Mouse (Mus musculus) kidney, postnatal 4 days (tissue): ENCODE measurements around the gene Pafah2.

Experiments used
- DNase-seq, 2 experiments: peaks; one replicate each; pipeline ENCODE4 v3.0.0; 2021; ENCODE audit warnings: mixed read lengths in 2 of 2

Pafah2 gene

GRCm38 (mm10) chr4:134395977-134396825, at the start of gene Pafah2:
Gene Pafah2 (plus strand): TSS chr4:134396320.
- peak; percentile 91 to 94 for DNase-seq

- DNase-seq, result peak in 1 of 2 experiments; percentile 45
Measured at GRCm38 (mm10) chr4:134348078-134348477, 48.0 kb upstream of the Pafah2 start.

DNA sequence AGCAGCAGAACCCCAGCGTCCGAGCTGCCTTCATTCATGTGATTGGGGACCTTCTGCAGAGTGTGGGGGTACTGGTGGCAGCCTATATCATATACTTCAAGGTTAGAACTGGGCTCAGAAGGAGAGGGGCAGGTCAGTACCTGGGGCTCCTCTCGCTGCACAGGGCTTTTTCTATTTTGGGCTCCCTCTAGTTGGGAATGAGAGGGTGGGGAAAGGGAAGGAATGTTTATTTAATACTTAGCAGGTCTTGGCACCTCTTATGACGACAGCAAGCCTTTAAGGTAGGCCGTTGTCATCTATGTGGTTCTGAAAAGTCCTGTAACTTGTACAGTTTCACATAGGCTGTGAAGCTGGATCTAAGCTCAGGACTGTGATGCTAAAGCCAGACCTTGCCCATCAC, 47.6 kb upstream of the Pafah2 start:
- DNase-seq, result no peak

- no peak for DNase-seq
Measured at GRCm38 (mm10) chr4:134349829-134350228, 46.3 kb upstream of the Pafah2 start.

- peak in 1 of 2 experiments; percentile 38 for DNase-seq
Measured at GRCm38 (mm10) chr4:134350641-134351040, 45.5 kb upstream of the Pafah2 start.

- peak in 1 of 2 experiments; percentile 51 for DNase-seq
Measured at GRCm38 (mm10) chr4:134351329-134352260, 44.5 kb upstream of the Pafah2 start.

DNA sequence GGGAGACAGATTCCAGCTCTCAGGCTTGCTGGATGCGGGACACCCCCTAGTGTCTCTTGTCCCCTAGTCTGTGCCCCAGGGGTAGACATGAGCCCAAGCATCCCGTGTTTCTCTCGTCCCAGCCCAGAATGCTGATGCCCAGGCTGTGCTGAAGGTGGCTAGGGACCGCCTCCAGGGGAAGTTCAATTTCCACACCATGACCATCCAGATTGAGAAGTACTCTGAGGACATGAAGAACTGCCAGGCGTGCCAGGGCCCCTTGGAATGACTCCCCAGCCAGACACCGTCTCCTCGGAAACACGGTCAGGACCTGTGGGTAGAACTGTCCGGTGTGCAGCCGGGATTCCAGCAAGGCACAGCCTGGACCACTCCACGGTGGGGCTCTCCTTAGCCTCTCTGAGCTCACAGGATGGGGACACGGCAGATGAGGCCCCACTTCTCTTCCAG, 43.8 kb upstream of the Pafah2 start:
- no peak for DNase-seq

DNA sequence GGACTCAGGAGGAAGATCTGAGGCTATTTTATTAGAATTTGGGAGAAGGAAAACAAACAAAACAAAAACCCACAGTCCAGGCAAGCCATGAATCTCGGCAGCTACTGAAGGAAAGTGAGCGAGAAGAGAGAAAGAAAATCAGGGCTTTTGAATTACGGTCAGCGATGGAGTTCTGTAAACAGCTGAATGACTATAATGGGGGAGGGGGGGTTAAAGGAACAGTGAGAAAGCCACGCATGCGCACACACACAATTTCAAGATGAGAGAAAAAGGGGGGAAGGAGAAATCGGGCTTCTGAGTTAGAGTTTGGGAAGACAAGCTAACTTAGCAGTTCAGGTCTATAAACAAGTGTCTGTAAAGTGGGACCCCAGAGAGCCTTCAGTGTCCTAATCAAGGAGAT, 43.2 kb upstream of the Pafah2 start:
- DNase-seq, result peak; percentile 22 to 37

DNA sequence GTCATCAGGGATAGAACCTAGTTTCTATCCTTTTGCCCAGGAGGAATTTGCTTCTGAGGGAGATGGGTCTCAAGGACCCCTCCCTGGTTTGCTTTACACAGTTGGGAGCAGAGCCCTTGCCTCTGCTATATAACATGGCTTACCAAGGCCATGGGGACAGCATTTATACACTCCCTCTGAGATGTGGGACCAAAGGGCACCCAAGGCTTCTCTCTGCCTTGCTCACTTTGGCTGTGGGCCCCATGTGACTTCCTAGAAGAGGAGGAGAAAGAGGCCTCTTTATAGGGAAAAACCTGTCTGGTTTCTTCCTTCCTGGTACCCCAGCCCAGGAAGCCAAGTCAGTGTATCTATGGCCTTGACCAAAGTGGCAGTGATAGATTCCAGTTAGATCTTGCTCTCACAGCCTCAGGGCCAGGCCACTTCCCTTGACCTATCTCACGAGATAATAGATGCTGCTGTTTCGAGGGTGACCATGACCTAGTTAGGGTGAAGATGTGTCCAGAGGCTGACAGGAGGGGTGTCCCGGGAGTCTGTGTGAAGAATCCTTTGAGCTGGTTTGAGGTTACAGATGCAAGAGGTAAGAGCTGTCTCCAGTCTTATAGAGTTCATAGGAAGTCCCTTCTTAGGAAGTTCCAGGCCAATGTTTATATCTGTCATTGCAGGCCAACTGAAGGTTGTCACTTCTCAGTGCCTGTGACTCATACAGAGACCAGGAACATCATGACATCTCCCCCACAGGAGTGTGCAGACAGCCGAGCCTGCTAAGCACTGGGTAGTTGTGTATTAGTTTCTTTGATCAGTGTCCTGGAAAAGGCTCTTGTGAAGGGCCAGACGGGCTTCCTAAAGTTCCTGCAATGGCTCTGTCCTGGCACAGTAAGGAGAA, 42.4 kb upstream of the Pafah2 start:
- DNase-seq, result peak in 1 of 2 experiments; percentile 17

DNA sequence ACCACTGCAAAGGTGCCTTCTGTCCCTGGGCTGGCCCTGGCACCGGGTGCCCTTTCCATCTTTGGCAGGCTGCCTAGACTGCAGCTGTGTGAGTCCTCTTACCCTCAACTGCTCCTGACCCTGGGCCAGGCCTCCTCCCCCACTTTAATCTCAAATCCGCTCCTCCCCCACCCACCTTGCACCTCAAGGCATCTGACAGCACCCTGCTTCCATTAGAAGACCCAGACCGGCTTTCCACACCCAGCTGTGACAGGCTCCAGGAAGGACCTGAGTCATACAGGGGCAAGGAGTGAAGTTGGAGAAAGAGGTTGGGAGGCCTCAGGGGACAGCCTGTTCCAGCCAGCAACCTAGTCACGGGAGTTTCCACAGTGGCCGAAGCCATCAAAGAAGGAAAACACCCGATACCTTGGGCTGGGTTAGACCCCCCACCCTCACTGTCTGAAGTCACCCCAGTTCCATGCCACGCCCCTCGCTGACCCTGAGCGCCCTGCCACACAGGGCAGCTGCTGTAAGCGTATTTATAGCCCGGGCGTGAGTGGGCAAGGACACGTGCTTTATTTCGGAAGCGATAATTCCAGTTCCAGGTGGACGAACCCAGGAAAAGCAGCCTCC, 40.2 kb upstream of the Pafah2 start:
- DNase-seq, result peak; percentile 63 to 78

- DNase-seq, result peak; percentile 87 to 89
Measured at GRCm38 (mm10) chr4:134356591-134357460, 39.3 kb upstream of the Pafah2 start.

- no peak for DNase-seq
Measured at GRCm38 (mm10) chr4:134357461-134357771, 38.7 kb upstream of the Pafah2 start.

GRCm38 (mm10) chr4:134359649-134360048, 36.5 kb upstream of the Pafah2 start:
- DNase-seq, result no peak

- DNase-seq, result peak in 1 of 2 experiments; percentile 33
Measured at GRCm38 (mm10) chr4:134361215-134361614, 34.9 kb upstream of the Pafah2 start.

GRCm38 (mm10) chr4:134362124-134362523, 34.0 kb upstream of the Pafah2 start:
- peak in 1 of 2 experiments; percentile 40 for DNase-seq

DNA sequence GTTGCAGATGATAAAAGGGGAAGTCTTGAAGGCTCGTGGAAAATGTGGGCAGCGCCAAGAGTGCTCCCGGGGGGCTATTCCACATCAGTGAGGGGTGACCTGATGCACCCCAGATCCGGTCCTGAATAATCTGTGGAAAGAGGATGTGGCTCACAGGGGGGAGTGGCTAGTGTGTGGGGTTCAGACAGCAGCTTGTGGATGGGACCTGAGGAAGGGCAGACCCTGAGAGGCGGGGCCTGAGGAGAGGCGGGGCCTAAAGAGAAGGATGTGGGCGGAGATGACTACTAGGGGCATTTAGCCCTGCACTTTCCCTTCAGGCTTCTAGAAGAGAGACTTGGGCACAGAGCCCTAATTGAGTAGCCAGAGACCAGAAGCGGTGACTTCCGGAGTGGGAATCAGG, 33.5 kb upstream of the Pafah2 start:
- peak; percentile 68 to 76 for DNase-seq

- DNase-seq, result no peak
Measured at GRCm38 (mm10) chr4:134365280-134365679, 30.8 kb upstream of the Pafah2 start.

DNA sequence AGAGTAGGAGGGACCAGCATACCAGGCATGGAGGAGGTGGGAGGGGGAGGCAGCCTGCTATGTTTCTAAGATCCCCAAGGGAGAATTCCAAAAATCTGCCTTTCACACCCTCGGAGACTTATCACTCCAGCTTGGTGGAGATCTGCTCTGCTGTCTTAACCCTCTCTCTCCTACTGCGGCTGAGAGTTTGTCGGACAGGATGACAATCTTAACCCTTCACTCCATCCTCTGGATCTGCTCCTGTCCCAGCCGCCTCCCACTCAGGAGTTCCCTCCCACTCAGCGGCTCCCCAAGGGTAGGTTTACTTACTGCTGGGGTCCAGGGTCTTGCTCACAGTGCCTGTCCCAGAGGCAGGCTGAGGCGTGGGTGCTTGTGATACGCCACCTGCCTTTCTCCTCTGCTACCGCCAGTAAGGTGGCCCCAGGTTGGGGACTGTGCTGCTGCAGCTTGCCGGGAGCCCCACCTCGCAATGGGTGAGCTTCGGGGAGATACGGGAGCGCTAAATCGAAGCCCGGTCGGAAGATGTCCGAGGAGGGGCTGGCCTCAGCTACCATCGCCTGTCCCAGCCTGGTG, 25.4 kb upstream of the Pafah2 start:
- peak in 1 of 2 experiments; percentile 33 for DNase-seq

DNA sequence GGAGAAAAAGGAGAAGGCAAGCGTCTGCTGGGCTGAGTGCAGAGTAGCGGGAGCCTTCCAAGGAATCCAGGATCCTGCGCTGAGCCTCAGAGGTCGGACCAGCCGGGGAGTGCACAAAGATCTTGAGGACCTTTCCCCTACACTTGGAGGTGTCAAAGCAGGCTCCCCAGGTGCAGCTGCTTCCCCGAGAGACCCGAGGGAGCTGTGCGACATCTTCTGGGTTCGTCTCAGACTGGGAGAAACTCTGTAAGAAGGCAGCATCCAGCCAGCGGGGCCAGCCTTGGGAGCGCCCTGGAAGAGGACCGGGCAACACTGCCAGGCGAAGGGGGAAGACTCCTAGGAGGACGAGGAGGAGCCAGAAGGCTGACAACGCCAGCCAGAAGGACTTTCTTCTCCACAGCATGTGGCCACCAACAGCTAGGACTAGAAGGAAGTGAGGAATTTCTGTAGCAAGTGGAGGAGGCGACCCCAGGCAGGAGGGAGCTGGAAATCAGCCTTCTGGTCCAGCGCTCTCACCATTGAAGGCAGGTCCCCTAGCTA, 24.7 kb upstream of the Pafah2 start:
- DNase-seq, result peak in 1 of 2 experiments; percentile 37

DNA sequence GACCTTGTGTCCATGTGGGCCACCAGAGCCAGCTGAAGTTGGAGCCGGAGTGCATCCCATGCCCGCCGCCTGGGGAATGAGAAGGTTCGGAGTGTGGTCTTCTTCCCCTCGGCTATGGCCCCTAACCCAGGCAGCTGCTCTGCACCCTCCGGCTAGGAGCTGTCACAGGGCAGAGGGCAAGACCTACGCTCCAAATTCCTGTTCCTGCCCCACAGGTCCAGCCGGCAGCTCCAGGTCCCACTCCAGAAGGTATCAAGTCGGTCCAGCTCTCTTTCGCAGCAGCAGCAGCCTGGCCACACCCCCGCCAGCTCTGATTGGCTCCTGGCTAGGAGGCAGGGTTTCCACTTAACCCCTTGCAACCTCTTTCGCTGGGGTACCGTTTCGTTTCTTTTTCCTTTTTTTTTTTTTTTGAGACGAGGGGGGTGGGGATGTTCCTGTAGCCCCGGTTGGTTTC, 23.8 kb upstream of the Pafah2 start:
- DNase-seq, result peak; percentile 85 to 90
